Mouse (Mus musculus) lung, embryonic 16.5 days (tissue): ENCODE results near the gene Ptgr1. TPM values are rescaled to one million over a fixed set of nuclear protein-coding genes. Genes with fewer than 3 reads are reported as not detected.
A peak's percentile ranks its signal among the peaks of the same experiment; 100 is the strongest.

Experiments
- ATAC-seq: fragments of 200-750 bp; cut with Nextera tagmentation; 2 replicates; pipeline ENCODE4 v1.8.0; 2017; ENCODE audit warnings: low read depth, mild to moderate bottlenecking, moderate library complexity
- H3K27ac ChIP-seq: fragments of 300-500 bp; sonication (generic); 2 replicates; pipeline ENCODE4 v1.5.1; 2014; ENCODE audit warnings: mild to moderate bottlenecking, control low read depth, low read length
- H3K27me3 ChIP-seq: fragments of 300-500 bp; sonication (generic); 2 replicates; pipeline ENCODE4 v1.6.1; 2014; ENCODE audit warnings: low read depth, low read length, mixed read lengths; ENCODE audit not compliant: control insufficient read depth, insufficient read depth
- H3K36me3 ChIP-seq: fragments of 300-500 bp; sonication (generic); 2 replicates; pipeline ENCODE4 v1.6.1; 2014; ENCODE audit warnings: low read length; ENCODE audit not compliant: control insufficient read depth, insufficient read depth
- H3K4me1 ChIP-seq: fragments of 300-500 bp; sonication (generic); replicated peaks from 2 replicates; pipeline ENCODE4 v1.6.1; 2014; ENCODE audit warnings: low read length, mixed read lengths; ENCODE audit not compliant: control insufficient read depth, insufficient read depth
- H3K4me2 ChIP-seq: fragments of 300-500 bp; sonication (generic); 2 replicates; pipeline ENCODE4 v1.6.1; 2014; ENCODE audit warnings: low read depth, low read length, control low read depth
- H3K4me3 ChIP-seq: fragments of 300-500 bp; sonication (generic); 2 replicates; pipeline ENCODE4 v1.5.1; 2014; ENCODE audit warnings: mild to moderate bottlenecking, low read length, control low read depth
- H3K9ac ChIP-seq: fragments of 300-500 bp; sonication (generic); 2 replicates; pipeline ENCODE4 v1.6.1; 2014; ENCODE audit warnings: low read length, control low read depth
- H3K9me3 ChIP-seq: fragments of 300-500 bp; sonication (generic); 2 replicates; pipeline ENCODE4 v1.6.1; 2016; ENCODE audit warnings: low read length; ENCODE audit not compliant: control insufficient read depth
- WGBS: fragments of 180-500 bp; shearing (Covaris S2); extraction: QIAGEN DNeasy Blood & Tissue Kit; methylation state at CpG from one replicate; pipeline ENCODE4 v1.1.7; 2014; 5-methylcytosine and 5-hydroxymethylcytosine counted together
- polyA plus RNA-seq: library from polyadenylated mRNA; unstranded; fragments of >200 nt; fragmentation: Nextera tagmentation; extraction: Ambion mirVana; gene quantifications from 2 replicates; pipeline ENCODE4 v1.2.1, GENCODE M21; 2015

Ptgr1 gene
- polyA plus RNA-seq, 1 experiment from 2014 or later: 43.5 TPM

- Histone ChIP-seq H3K9ac (peak within 1 kb of the TSS; percentile 73), H3K27me3 (no peaks in the 10 kb centered on the region), H3K36me3 (no peaks in the 10 kb centered on the region), H3K27ac (no peak within 1 kb of the TSS), H3K4me1 (no peaks in the 10 kb centered on the region; the same call in 1 of the 2 replicates), H3K4me3 (peak within 1 kb of the TSS; percentile 79), H3K9me3 (no peaks in the 10 kb centered on the region), H3K4me2 (peak within 1 kb of the TSS; percentile 93)
- under 1% methylated on average over 50 of the region's 50 CpGs for WGBS
- ATAC-seq: peak; percentile 88
Measured at GRCm38 (mm10) chr4:58943420-58944205, 43.3 kb downstream of the Ptgr1 start, which contains the start of gene Zkscan16. Gene Zkscan16, plus strand, starts transcription at chr4:58943628.

- H3K4me2 ChIP-seq: peak overlapping the region; percentile 93
- 0 out of 2 replicates have a peak, but pooled peaks have one; percentile 2 for ATAC-seq
- no peaks in the 10 kb centered on the region for H3K9me3 ChIP-seq
- H3K4me1 ChIP-seq: no peaks in the 10 kb centered on the region; the same call in 1 of the 2 replicates
- peak overlapping the region; percentile 79 for H3K4me3 ChIP-seq
- H3K36me3 ChIP-seq: no peaks in the 10 kb centered on the region
- 77% methylated on average over 4 of the region's 4 CpGs for WGBS
- peak overlapping the region; percentile 73 for H3K9ac ChIP-seq
- H3K27me3 ChIP-seq: no peaks in the 10 kb centered on the region
- H3K27ac ChIP-seq: no peak overlapping the region
Measured at GRCm38 (mm10) chr4:58942942-58943341, 44.0 kb downstream of the Ptgr1 start.

GRCm38 (mm10) chr4:58941638-58942037 is 45.3 kb downstream of the Ptgr1 start:
- Histone ChIP-seq H3K4me3 (no peak overlapping the region), H3K9ac (no peak overlapping the region), H3K4me1 (no peaks in the 10 kb centered on the region; the same call in 1 of the 2 replicates), H3K27me3 (no peaks in the 10 kb centered on the region), H3K4me2 (no peak overlapping the region), H3K9me3 (no peaks in the 10 kb centered on the region), H3K27ac (no peak overlapping the region), H3K36me3 (no peaks in the 10 kb centered on the region)
- no peak for ATAC-seq

GRCm38 (mm10) chr4:58935846-58936245 is 51.1 kb downstream of the Ptgr1 start:
- Histone ChIP-seq H3K9ac (no peak overlapping the region), H3K4me1 (peaks cover 5% of the 10 kb centered on the region; the same call in 1 of the 2 replicates), H3K27ac (no peak overlapping the region), H3K4me2 (no peak overlapping the region), H3K9me3 (no peaks in the 10 kb centered on the region), H3K36me3 (no peaks in the 10 kb centered on the region), H3K4me3 (no peak overlapping the region), H3K27me3 (no peaks in the 10 kb centered on the region)
- no peak for ATAC-seq
- WGBS: 58% methylated on average over 3 of the region's 3 CpGs

- ATAC-seq: peak; percentile 85
- Histone ChIP-seq H3K36me3 (no peaks in the 10 kb centered on the region), H3K27ac (no peak overlapping the region), H3K9me3 (no peaks in the 10 kb centered on the region), H3K9ac (no peak overlapping the region), H3K27me3 (no peaks in the 10 kb centered on the region), H3K4me1 (peaks cover 5% of the 10 kb centered on the region; the same call in 1 of the 2 replicates), H3K4me2 (no peak overlapping the region), H3K4me3 (no peak overlapping the region)
- 20% methylated on average over 15 of the region's 15 CpGs for whole genome bisulfite sequencing
Measured at GRCm38 (mm10) chr4:58934746-58935476, 52.0 kb downstream of the Ptgr1 start.

- H3K27me3 ChIP-seq: no peaks in the 10 kb centered on the region
- peaks cover 5% of the 10 kb centered on the region; the same call in 1 of the 2 replicates for H3K4me1 ChIP-seq
- no peak overlapping the region for H3K4me3 ChIP-seq
- H3K36me3 ChIP-seq: no peaks in the 10 kb centered on the region
- 73% methylated on average over 4 of the region's 4 CpGs for WGBS
- ATAC-seq: no peak
- no peak overlapping the region for H3K27ac ChIP-seq
- no peaks in the 10 kb centered on the region for H3K9me3 ChIP-seq
- H3K4me2 ChIP-seq: no peak overlapping the region
- H3K9ac ChIP-seq: no peak overlapping the region
Measured at GRCm38 (mm10) chr4:58934308-58934707, 52.6 kb downstream of the Ptgr1 start.

GRCm38 (mm10) chr4:58932541-58932940 is 54.4 kb downstream of the Ptgr1 start:
- no peak overlapping the region for H3K4me3 ChIP-seq
- ATAC-seq: no peak
- WGBS: 69% methylated on average over 6 of the region's 6 CpGs
- H3K4me2 ChIP-seq: no peak overlapping the region
- H3K4me1 ChIP-seq: peaks cover 5% of the 10 kb centered on the region; the same call in 1 of the 2 replicates
- H3K27me3 ChIP-seq: no peaks in the 10 kb centered on the region
- no peak overlapping the region for H3K9ac ChIP-seq
- H3K9me3 ChIP-seq: no peaks in the 10 kb centered on the region
- no peak overlapping the region for H3K27ac ChIP-seq
- H3K36me3 ChIP-seq: no peaks in the 10 kb centered on the region

- WGBS: 62% methylated on average over 3 of the region's 3 CpGs
- Histone ChIP-seq H3K4me1 (no peaks in the 10 kb centered on the region), H3K9me3 (no peaks in the 10 kb centered on the region), H3K9ac (no peak overlapping the region), H3K27me3 (no peaks in the 10 kb centered on the region), H3K27ac (no peak overlapping the region), H3K4me2 (no peak overlapping the region), H3K4me3 (no peak overlapping the region), H3K36me3 (no peaks in the 10 kb centered on the region)
- no peak for ATAC-seq
Measured at GRCm38 (mm10) chr4:58927661-58928060, 59.3 kb downstream of the Ptgr1 start.

GRCm38 (mm10) chr4:58926120-58926519 is 60.8 kb downstream of the Ptgr1 start:
- no peak overlapping the region for H3K4me2 ChIP-seq
- ATAC-seq: no peak
- H3K4me1 ChIP-seq: no peaks in the 10 kb centered on the region
- H3K9ac ChIP-seq: no peak overlapping the region
- no peaks in the 10 kb centered on the region for H3K36me3 ChIP-seq
- no peaks in the 10 kb centered on the region for H3K9me3 ChIP-seq
- 29% methylated on average over 2 of the region's 2 CpGs for WGBS
- H3K27ac ChIP-seq: no peak overlapping the region
- H3K4me3 ChIP-seq: no peak overlapping the region
- H3K27me3 ChIP-seq: no peaks in the 10 kb centered on the region
